Mouse (Mus musculus) kidney, adult 8-10 months (tissue): ENCODE measurements around the gene Sv2c.
"Not testable (repeated sequence)": the region's sequence is repeated elsewhere in the genome, so short reads cannot be mapped to it uniquely, and the experiment has no call there.

Source experiments
- DNase-seq, 2 experiments: peaks; one replicate each; pipeline ENCODE4 v3.0.0; 2022

Gene Sv2c

GRCm38 (mm10) chr13:96132401-96132816 lies at the start of gene Sv2c:
Gene Sv2c (minus strand): TSS chr13:96132577.
- DNase-seq: no peak

GRCm38 (mm10) chr13:96180671-96181161 lies 48.3 kb upstream of the Sv2c start:
- no peak for DNase-seq

GRCm38 (mm10) chr13:96175591-96176212 lies 43.3 kb upstream of the Sv2c start:
- DNase-seq: no peak

GRCm38 (mm10) chr13:96173686-96174085 lies 41.3 kb upstream of the Sv2c start:
- DNase-seq: no peak

GRCm38 (mm10) chr13:96172290-96172689 lies 39.9 kb upstream of the Sv2c start:
- DNase-seq: no peak

- no peak for DNase-seq
These were observed 36.8 kb upstream of the Sv2c start for GRCm38 (mm10) chr13:96168991-96169665.

GRCm38 (mm10) chr13:96166593-96166992 lies 34.2 kb upstream of the Sv2c start:
- no peak for DNase-seq

GRCm38 (mm10) chr13:96133363-96134100 lies 1.2 kb upstream of the Sv2c start:
- DNase-seq: no peak

- DNase-seq: no peak
These were observed 456 bp upstream of the Sv2c start for GRCm38 (mm10) chr13:96132833-96133232.

- DNase-seq: no peak
These were observed 466 bp downstream of the Sv2c start for GRCm38 (mm10) chr13:96131911-96132310.

GRCm38 (mm10) chr13:96131050-96131449 lies 1.3 kb downstream of the Sv2c start:
- DNase-seq: no peak

GRCm38 (mm10) chr13:96129081-96129480 lies 3.3 kb downstream of the Sv2c start:
- DNase-seq: no peak

GRCm38 (mm10) chr13:96126669-96127068 lies 5.7 kb downstream of the Sv2c start:
- no peak for DNase-seq

- peak in 1 of 2 experiments; percentile 9 for DNase-seq
These were observed 7.4 kb downstream of the Sv2c start for GRCm38 (mm10) chr13:96125011-96125410.

GRCm38 (mm10) chr13:96112711-96113110 lies 19.7 kb downstream of the Sv2c start:
- no peak for DNase-seq

- DNase-seq: no peak
These were observed 21.6 kb downstream of the Sv2c start for GRCm38 (mm10) chr13:96110767-96111166.

- DNase-seq: no peak
These were observed 26.0 kb downstream of the Sv2c start for GRCm38 (mm10) chr13:96106367-96106766.

GRCm38 (mm10) chr13:96090929-96091328 lies 41.4 kb downstream of the Sv2c start:
- no peak for DNase-seq

GRCm38 (mm10) chr13:96085581-96086302 lies 46.6 kb downstream of the Sv2c start:
- no peak for DNase-seq

GRCm38 (mm10) chr13:96081754-96082153 lies 50.6 kb downstream of the Sv2c start, which contains the start of gene Gm17190:
Gene Gm17190 (plus strand): TSS chr13:96082054.
- DNase-seq: not testable (repeated sequence)

GRCm38 (mm10) chr13:96081276-96081675 lies 51.1 kb downstream of the Sv2c start, which contains the start of gene Gm20075:
Gene Gm20075 (minus strand): TSS chr13:96081376.
- not testable (repeated sequence) for DNase-seq

- DNase-seq: no peak
These were observed 58.8 kb downstream of the Sv2c start for GRCm38 (mm10) chr13:96073555-96073954.

- DNase-seq: no peak
These were observed 79.6 kb downstream of the Sv2c start for GRCm38 (mm10) chr13:96052755-96053154.
